In the genomic region with DNA sequence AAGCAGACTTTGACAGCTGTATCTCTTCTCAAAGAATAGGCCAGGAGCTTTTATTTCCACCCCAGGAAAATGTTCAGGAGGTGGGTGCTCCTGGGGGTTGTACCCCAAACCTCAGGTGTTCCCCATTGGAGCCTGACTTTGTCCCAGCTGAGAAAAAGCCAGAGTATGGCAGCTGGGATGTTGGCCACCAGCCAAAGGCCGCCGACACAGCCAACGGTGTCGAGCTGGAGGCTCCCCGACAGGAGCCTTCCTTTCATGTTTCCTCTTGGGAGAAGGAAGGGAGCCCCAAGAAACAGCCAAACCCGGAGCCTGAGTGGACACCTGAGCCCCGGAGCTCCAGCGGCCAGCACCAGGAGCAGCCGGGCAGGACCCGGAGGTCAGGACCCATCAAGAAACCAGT, we compare ENCODE assay signal across 11 mouse cellular contexts. TPM values are rescaled to one million over a fixed set of nuclear protein-coding genes. Genes with fewer than 3 reads are reported as not detected.
DNase-seq lines count a peak whose midpoint lies in the region; ATAC-seq and TF ChIP-seq lines count a peak whose summit lies in the region.
"Had no signal": no experiment of that assay in that cellular context is flagged by ENCODE, and none has a peak within 500 bp of the region (broad histone marks: within the 10 kb centered on the region; RNA-seq: fewer than 3 reads in every experiment).

No protein-coding gene starts in this region.

- no peak overlapping the region for H3K9ac ChIP-seq in heart, embryonic 15.5 days
- H3K9ac ChIP-seq: liver, embryonic 13.5 days had no signal

- no peak overlapping the region for H3K4me3 ChIP-seq in heart, embryonic 15.5 days
- H3K4me3 ChIP-seq in E14TG2a.4 (replicated peaks; ENCODE audit: low read length), result peak overlapping the region; percentile 58
- H3K4me3 ChIP-seq: liver, embryonic 13.5 days had no signal

- H3K4me1 ChIP-seq in heart, embryonic 15.5 days (replicated peaks), result peaks cover 2% of the 10 kb centered on the region; the same call in 1 of the 2 replicates
- peaks cover 63% of the 10 kb centered on the region for H3K4me1 ChIP-seq in E14TG2a.4 (replicated peaks; ENCODE audit: low read depth, low read length)
- H3K4me1 ChIP-seq: liver, embryonic 13.5 days had no signal

- H3K9me3 ChIP-seq in heart, embryonic 15.5 days (replicated peaks), result no peaks in the 10 kb centered on the region
- no peaks in the 10 kb centered on the region for H3K9me3 ChIP-seq in E14TG2a.4 (ENCODE audit: low read length)
- H3K9me3 ChIP-seq: liver, embryonic 13.5 days had no signal

- ATAC-seq in heart, embryonic 15.5 days (replicated peaks; ENCODE audit: insufficient number of reproducible peaks, insufficient read depth, low FRiP score, low read depth), result no peak
- ATAC-seq: hindbrain, embryonic 16.5 days had no signal

- 0 out of 2 replicates have a peak overlapping the region, but pooled peaks have one; percentile 20 for H3K27ac ChIP-seq in heart, embryonic 15.5 days
- H3K27ac ChIP-seq: liver, embryonic 13.5 days had no signal

- H3K36me3 ChIP-seq in heart, embryonic 15.5 days, result peaks cover 97% of the 10 kb centered on the region
- H3K36me3 ChIP-seq in E14TG2a.4 (ENCODE audit: insufficient read depth, low read length), result peaks cover 100% of the 10 kb centered on the region

- intact Hi-C loops in heart, postnatal 25 days (cut with DNase I), result no loop called here
- intact Hi-C loops in left cerebral cortex, postnatal 4 days (cut with DNase I), result no loop called here

- DNase-seq in adrenal gland, postnatal 25 days, result peak; percentile 38
- no peak for DNase-seq in adrenal gland, adult 18-20 months (ENCODE audit: low spot score in 2 of 2)
- DNase-seq in heart, postnatal 25 days (ENCODE audit: low spot score), result no peak
- peak; percentile 66 for DNase-seq in left cerebral cortex, postnatal 4 days
- no peak for DNase-seq in left cerebral cortex, adult 9 months (ENCODE audit: low spot score in 2 of 2)
- no peak for DNase-seq in spleen, postnatal 36 days (ENCODE audit: low spot score in 2 of 2)
- DNase-seq: layer of hippocampus, adult 9-11 months; liver, embryonic 13.5 days had no signal

- 61% methylated on average over 10 of the region's 10 CpGs for WGBS in heart, embryonic 15.5 days

- H3K4me2 ChIP-seq in heart, embryonic 15.5 days, result no peak overlapping the region
- H3K4me2 ChIP-seq: liver, embryonic 13.5 days had no signal

- H3K27me3 ChIP-seq in heart, embryonic 15.5 days, result no peaks in the 10 kb centered on the region
- no peaks in the 10 kb centered on the region for H3K27me3 ChIP-seq in E14TG2a.4 (ENCODE audit: insufficient read depth, low read length)
- H3K27me3 ChIP-seq: liver, embryonic 13.5 days had no signal

- TF ChIP-seq CTCF in E14TG2a.4 (conservative IDR thresholded peaks at IDR 0.05; ENCODE audit: low read length), result no peak

RNA-seq across cellular contexts. Expression of a gene that starts 23.4 kb away (rescaled TPM):
- 47.0 and 54.2 TPM in 2 replicates for total RNA-seq in adrenal gland, postnatal 25 days (2021)
- 10 to 100 TPM; 33.5 to 38.7 TPM for total RNA-seq in adrenal gland, adult 18-20 months (2021)
- 15.4 and 18.0 TPM in 2 replicates for polyA plus RNA-seq in heart, embryonic 15.5 days (2015; fragmentation: Nextera tagmentation; extraction: Ambion mirVana)
- 10 to 100 TPM; 13.5 to 14.9 TPM for total RNA-seq in heart, postnatal 25 days (2021)
- 10 to 100 TPM; 36.5 to 37.1 TPM for total RNA-seq in left cerebral cortex, postnatal 4 days (2021)

RNA-seq across cellular contexts. Expression of a gene that starts 47.0 kb away (rescaled TPM):
- total RNA-seq in adrenal gland, postnatal 25 days (2021), result 120 and 132 TPM in 2 replicates
- 100 to 1,000 TPM; 125 to 144 TPM for total RNA-seq in adrenal gland, adult 18-20 months (2021)
- polyA plus RNA-seq in heart, embryonic 15.5 days (2015; fragmentation: Nextera tagmentation; extraction: Ambion mirVana), result 32.9 and 49.0 TPM in 2 replicates
- total RNA-seq in heart, postnatal 25 days (2021), result 10 to 100 TPM; 19.6 to 21.7 TPM
- 10 to 100 TPM; 61.8 to 62.5 TPM for total RNA-seq in left cerebral cortex, postnatal 4 days (2021)

Comparison
In these comparisons a context has a peak if more than half of its experiments do, and no peak if none do; other contexts are left out.
1. DNase-seq: peak in adrenal gland, postnatal 25 days (single experiment) and left cerebral cortex, postnatal 4 days (single experiment); none in adrenal gland, adult 18-20 months (0 of 2), heart, postnatal 25 days (single experiment), left cerebral cortex, adult 9 months (0 of 2) and spleen, postnatal 36 days (0 of 2).